Mouse (Mus musculus): ENCODE data around the gene Cend1.

GRCm38 (mm10) chr7:141391625-141392551 lies 37.4 kb downstream of the Cend1 start, which contains the start of gene Taldo1:
- TF ChIP-seq CTCF (conservative IDR thresholded peaks at IDR 0.05; ENCODE audit: insufficient read depth, insufficient read length, low read depth, low read length) (no peak), POLR2A (IDR thresholded peaks at IDR 0.05; ENCODE audit: low read depth, low read length) (peak; percentile 29)

All from kidney, adult 2 months (tissue).